Mouse (Mus musculus) hindbrain, embryonic 11.5 days (tissue): ENCODE data around the gene Pknox2. TPM values are rescaled to one million over a fixed set of nuclear protein-coding genes. Genes with fewer than 3 reads are reported as not detected.

Experiments
- ATAC-seq: fragments of 200-750 bp; cut with Nextera tagmentation; 2 replicates; pipeline ENCODE4 v1.8.0; 2017; ENCODE audit warnings: mild to moderate bottlenecking, moderate TSS enrichment, moderate library complexity; ENCODE audit not compliant: low FRiP score
- DNase-seq: peaks from one replicate; pipeline ENCODE4 v3.0.0-alpha.2; 2015; ENCODE audit warnings: low spot score
- H3K27ac ChIP-seq: fragments of 300-500 bp; sonication (generic); 2 replicates; pipeline ENCODE4 v1.5.1; 2014; ENCODE audit warnings: mild to moderate bottlenecking, low read depth, low read length
- H3K27me3 ChIP-seq: fragments of 300-500 bp; sonication (generic); 2 replicates; pipeline ENCODE4 v1.6.1; 2014; ENCODE audit warnings: mild to moderate bottlenecking, low read length, moderate library complexity, mixed read lengths; ENCODE audit not compliant: control insufficient read depth, insufficient read depth
- H3K36me3 ChIP-seq: fragments of 300-500 bp; sonication (generic); 2 replicates; pipeline ENCODE4 v1.6.1; 2014; ENCODE audit warnings: mild to moderate bottlenecking, low read length, moderate library complexity, mixed read lengths; ENCODE audit not compliant: control insufficient read depth, insufficient read depth
- H3K4me1 ChIP-seq: fragments of 300-500 bp; sonication (generic); replicated peaks from 2 replicates; pipeline ENCODE4 v1.6.1; 2014; ENCODE audit warnings: low read length, mixed read lengths; ENCODE audit not compliant: control insufficient read depth, insufficient read depth
- H3K4me2 ChIP-seq: fragments of 300-500 bp; sonication (generic); replicated peaks from 2 replicates; pipeline ENCODE4 v1.6.1; 2014; ENCODE audit warnings: mild to moderate bottlenecking, low read depth, low read length
- H3K4me3 ChIP-seq: fragments of 300-500 bp; sonication (generic); 2 replicates; pipeline ENCODE4 v1.5.1; 2014; ENCODE audit warnings: low read depth, low read length
- H3K9ac ChIP-seq: fragments of 300-500 bp; sonication (generic); 2 replicates; pipeline ENCODE4 v1.6.1; 2014; ENCODE audit warnings: low read depth, low read length
- H3K9me3 ChIP-seq: fragments of 300-500 bp; sonication (generic); 2 replicates; pipeline ENCODE4 v1.6.1; 2016; ENCODE audit warnings: low read length; ENCODE audit not compliant: control insufficient read depth
- WGBS: fragments of 180-500 bp; shearing (Covaris S2); extraction: QIAGEN DNeasy Blood & Tissue Kit; methylation state at CpG from one replicate; pipeline ENCODE4 v1.1.7; 2014; 5-methylcytosine and 5-hydroxymethylcytosine counted together
- polyA plus RNA-seq: library from polyadenylated mRNA; unstranded; fragments of >200 nt; fragmentation: Nextera tagmentation; extraction: Ambion mirVana; gene quantifications from 2 replicates; pipeline ENCODE4 v1.2.1, GENCODE M21; 2014

Gene Pknox2
- polyA plus RNA-seq, 1 experiment from 2014 or later: 18.8 TPM

GRCm38 (mm10) chr9:37082246-37082645 lies 65.0 kb downstream of the Pknox2 start:
- 96% methylated on average over 10 of the region's 10 CpGs for WGBS
- ATAC-seq (no peak), DNase-seq (no peak)
- Histone ChIP-seq H3K4me3 (no peak overlapping the region), H3K9ac (no peak overlapping the region), H3K9me3 (no peaks in the 10 kb centered on the region), H3K27ac (no peak overlapping the region), H3K27me3 (no peaks in the 10 kb centered on the region), H3K36me3 (no peaks in the 10 kb centered on the region), H3K4me2 (no peak overlapping the region), H3K4me1 (no peaks in the 10 kb centered on the region)

- no peak overlapping the region for H3K9ac ChIP-seq
- no peaks in the 10 kb centered on the region for H3K27me3 ChIP-seq
- WGBS: 93% methylated on average over 6 of the region's 6 CpGs
- no peaks in the 10 kb centered on the region for H3K9me3 ChIP-seq
- peaks cover 7% of the 10 kb centered on the region for H3K4me1 ChIP-seq
- no peak overlapping the region for H3K4me3 ChIP-seq
- ATAC-seq: no peak
- no peak overlapping the region for H3K4me2 ChIP-seq
- DNase-seq: no peak
- no peak overlapping the region for H3K27ac ChIP-seq
- H3K36me3 ChIP-seq: no peaks in the 10 kb centered on the region
These were observed 66.9 kb downstream of the Pknox2 start for GRCm38 (mm10) chr9:37080309-37080708.

GRCm38 (mm10) chr9:37077063-37077418 lies 70.2 kb downstream of the Pknox2 start:
- Histone ChIP-seq H3K4me3 (no peak overlapping the region), H3K4me1 (peaks cover 7% of the 10 kb centered on the region), H3K36me3 (no peaks in the 10 kb centered on the region), H3K27ac (no peak overlapping the region), H3K9me3 (no peaks in the 10 kb centered on the region), H3K9ac (no peak overlapping the region), H3K4me2 (no peak overlapping the region), H3K27me3 (no peaks in the 10 kb centered on the region)
- DNase-seq (no peak), ATAC-seq (peak; percentile 46; the same call in 1 of the 2 replicates)
- WGBS: 61% methylated on average over 2 of the region's 2 CpGs

- DNase-seq (peak; percentile 39), ATAC-seq (peak; percentile 83)
- Histone ChIP-seq H3K27ac (peak overlapping the region; percentile 45; the same call in 1 of the 2 replicates), H3K4me3 (no peak overlapping the region), H3K4me2 (0 out of 2 replicates have a peak overlapping the region, but pooled peaks have one; percentile 11), H3K27me3 (no peaks in the 10 kb centered on the region), H3K9me3 (no peaks in the 10 kb centered on the region), H3K36me3 (no peaks in the 10 kb centered on the region), H3K4me1 (peaks cover 7% of the 10 kb centered on the region), H3K9ac (peak overlapping the region; percentile 20; the same call in 1 of the 2 replicates)
- 6% methylated on average over 15 of the region's 15 CpGs for WGBS
These were observed 70.7 kb downstream of the Pknox2 start for GRCm38 (mm10) chr9:37076386-37077062.

- 35% methylated on average over 4 of the region's 4 CpGs for WGBS
- Histone ChIP-seq H3K9ac (no peak overlapping the region), H3K9me3 (no peaks in the 10 kb centered on the region), H3K36me3 (no peaks in the 10 kb centered on the region), H3K4me2 (no peak overlapping the region), H3K27ac (0 out of 2 replicates have a peak overlapping the region, but pooled peaks have one; percentile 45), H3K27me3 (no peaks in the 10 kb centered on the region), H3K4me3 (no peak overlapping the region), H3K4me1 (peaks cover 7% of the 10 kb centered on the region)
- ATAC-seq (0 out of 2 replicates have a peak, but pooled peaks have one; percentile 52), DNase-seq (no peak)
These were observed 71.3 kb downstream of the Pknox2 start for GRCm38 (mm10) chr9:37075903-37076302.

GRCm38 (mm10) chr9:37069391-37070312 lies 77.6 kb downstream of the Pknox2 start:
- Histone ChIP-seq H3K27me3 (no peaks in the 10 kb centered on the region), H3K4me1 (peaks cover 6% of the 10 kb centered on the region; the same call in 1 of the 2 replicates), H3K4me3 (no peak overlapping the region), H3K9me3 (no peaks in the 10 kb centered on the region), H3K36me3 (no peaks in the 10 kb centered on the region), H3K9ac (no peak overlapping the region), H3K27ac (no peak overlapping the region), H3K4me2 (no peak overlapping the region)
- WGBS: 90% methylated on average over 6 of the region's 6 CpGs
- no peak for ATAC-seq
- no peak for DNase-seq

- Histone ChIP-seq H3K27me3 (no peaks in the 10 kb centered on the region), H3K9me3 (no peaks in the 10 kb centered on the region), H3K4me2 (no peak overlapping the region), H3K4me3 (no peak overlapping the region), H3K27ac (no peak overlapping the region), H3K36me3 (no peaks in the 10 kb centered on the region), H3K4me1 (peaks cover 6% of the 10 kb centered on the region; the same call in 1 of the 2 replicates), H3K9ac (no peak overlapping the region)
- DNase-seq (no peak), ATAC-seq (no peak)
- 76% methylated on average over 5 of the region's 5 CpGs for WGBS
These were observed 79.8 kb downstream of the Pknox2 start for GRCm38 (mm10) chr9:37067473-37067830.

GRCm38 (mm10) chr9:37066732-37067472 lies 80.3 kb downstream of the Pknox2 start:
- no peak for ATAC-seq
- Histone ChIP-seq H3K4me1 (peaks cover 6% of the 10 kb centered on the region; the same call in 1 of the 2 replicates), H3K4me2 (no peak overlapping the region), H3K27ac (no peak overlapping the region), H3K4me3 (no peak overlapping the region), H3K9me3 (no peaks in the 10 kb centered on the region), H3K27me3 (no peaks in the 10 kb centered on the region), H3K9ac (no peak overlapping the region), H3K36me3 (no peaks in the 10 kb centered on the region)
- DNase-seq: no peak
- WGBS: 60% methylated on average over 8 of the region's 8 CpGs
